Mouse (Mus musculus): Measurements from ENCODE around the gene Nutm1. TPM values are rescaled to one million over a fixed set of nuclear protein-coding genes. Genes with fewer than 3 reads are reported as not detected.
A peak's percentile ranks its signal among the peaks of the same experiment; 100 is the strongest.

The Nutm1 gene
- polyA plus RNA-seq, 1 experiment from 2014 or later, result not detected

DNA sequence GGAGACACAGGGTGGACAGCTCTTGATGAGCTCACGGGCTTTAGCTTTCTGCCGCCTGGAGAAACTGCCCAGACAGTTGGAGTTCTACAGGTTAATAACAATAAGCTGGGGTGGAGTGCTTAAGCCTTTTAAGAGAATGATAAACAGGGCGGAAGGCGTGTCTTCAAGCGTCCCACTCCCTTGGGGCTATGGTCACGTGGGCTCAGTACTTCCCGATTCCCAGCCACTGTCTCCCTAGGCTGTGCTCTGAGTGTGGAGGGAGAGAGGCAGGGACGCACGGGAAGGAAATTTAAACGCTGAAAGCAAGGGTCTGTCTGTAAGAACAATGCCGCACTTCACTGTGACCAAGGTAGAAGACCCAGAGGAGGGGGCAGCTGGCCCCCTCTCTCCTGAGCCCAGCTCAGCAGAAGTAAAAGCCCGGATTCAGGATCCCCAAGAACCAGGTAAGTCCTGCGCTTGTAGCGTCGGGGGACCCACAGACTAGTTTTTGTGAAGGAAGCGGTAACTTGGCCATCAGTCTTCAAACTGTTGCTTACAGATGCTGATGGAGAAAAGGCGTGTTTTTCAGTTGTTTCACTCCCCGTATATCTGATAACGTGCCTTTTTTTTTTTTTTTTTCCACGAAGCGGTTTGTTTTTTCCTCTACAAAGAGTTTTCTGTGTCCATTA, 25.4 kb upstream of the Nutm1 start:
- Histone ChIP-seq H3K4me3 (ENCODE audit: low read depth, low read length) (peak overlapping the region; percentile 47), H3K9me3 (ENCODE audit: control insufficient read depth, low read length) (no peaks in the 10 kb centered on the region), H3K27ac (ENCODE audit: low read depth) (no peak overlapping the region), H3K27me3 (replicated peaks; ENCODE audit: control insufficient read depth, insufficient read depth, low read length) (no peaks in the 10 kb centered on the region), H3K4me1 (replicated peaks; ENCODE audit: control insufficient read depth, insufficient read depth, low read length) (peaks cover 3% of the 10 kb centered on the region; the same call in 1 of the 2 replicates), H3K36me3 (ENCODE audit: control insufficient read depth, insufficient read depth, low read length) (no peaks in the 10 kb centered on the region), H3K9ac (ENCODE audit: low read length) (peak overlapping the region; percentile 48), H3K4me2 (ENCODE audit: low read length) (peak overlapping the region; percentile 67)
- under 1% methylated on average over 21 of the region's 21 CpGs for WGBS
- ATAC-seq (replicated peaks; ENCODE audit: low FRiP score, low TSS enrichment, low read depth) (peak; percentile 91), DNase-seq (ENCODE audit: low spot score) (peak; percentile 78)

DNA sequence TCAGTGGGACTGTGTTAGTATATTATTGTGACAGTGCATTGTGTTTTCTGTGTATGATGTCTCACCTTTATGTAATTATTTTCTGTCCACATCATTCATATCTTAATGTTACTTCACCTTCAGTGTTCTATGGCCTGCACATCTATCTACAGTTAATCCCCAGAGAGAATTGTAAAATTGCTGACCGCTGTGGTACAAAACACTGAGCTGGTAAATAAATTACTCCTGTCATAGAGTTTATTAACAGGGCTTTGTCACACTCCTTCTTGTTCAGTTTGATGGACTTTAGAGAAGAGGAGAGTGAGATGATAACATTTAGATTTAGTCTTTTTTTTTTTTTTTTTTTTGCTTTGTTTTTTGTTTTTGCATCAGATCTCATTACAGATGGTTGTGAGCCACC, 23.8 kb upstream of the Nutm1 start:
- no peaks in the 10 kb centered on the region for H3K9me3 ChIP-seq (ENCODE audit: control insufficient read depth, low read length)
- no peak overlapping the region for H3K4me3 ChIP-seq (ENCODE audit: low read depth, low read length)
- H3K27ac ChIP-seq (ENCODE audit: low read depth), result no peak overlapping the region
- DNase-seq (ENCODE audit: low spot score) (no peak), ATAC-seq (replicated peaks; ENCODE audit: low FRiP score, low TSS enrichment, low read depth) (no peak)
- H3K9ac ChIP-seq (ENCODE audit: low read length), result no peak overlapping the region
- no peak overlapping the region for H3K4me2 ChIP-seq (ENCODE audit: low read length)
- peaks cover 3% of the 10 kb centered on the region; the same call in 1 of the 2 replicates for H3K4me1 ChIP-seq (replicated peaks; ENCODE audit: control insufficient read depth, insufficient read depth, low read length)
- 94% methylated on average over 1 of the region's 1 CpGs for WGBS
- no peaks in the 10 kb centered on the region for H3K27me3 ChIP-seq (replicated peaks; ENCODE audit: control insufficient read depth, insufficient read depth, low read length)
- no peaks in the 10 kb centered on the region for H3K36me3 ChIP-seq (ENCODE audit: control insufficient read depth, insufficient read depth, low read length)

- H3K9me3 ChIP-seq (ENCODE audit: control insufficient read depth, low read length), result no peaks in the 10 kb centered on the region
- 73% methylated on average over 3 of the region's 3 CpGs for WGBS
- DNase-seq (ENCODE audit: low spot score) (no peak), ATAC-seq (replicated peaks; ENCODE audit: low FRiP score, low TSS enrichment, low read depth) (peak; percentile 58; the same call in 1 of the 2 replicates)
- H3K36me3 ChIP-seq (ENCODE audit: control insufficient read depth, insufficient read depth, low read length), result no peaks in the 10 kb centered on the region
- no peaks in the 10 kb centered on the region for H3K4me1 ChIP-seq (replicated peaks; ENCODE audit: control insufficient read depth, insufficient read depth, low read length)
- H3K4me2 ChIP-seq (ENCODE audit: low read length), result no peak overlapping the region
- no peaks in the 10 kb centered on the region for H3K27me3 ChIP-seq (replicated peaks; ENCODE audit: control insufficient read depth, insufficient read depth, low read length)
- H3K27ac ChIP-seq (ENCODE audit: low read depth), result no peak overlapping the region
- H3K9ac ChIP-seq (ENCODE audit: low read length), result no peak overlapping the region
- H3K4me3 ChIP-seq (ENCODE audit: low read depth, low read length), result no peak overlapping the region
Observed at GRCm38 (mm10) chr2:112276870-112277269, 17.8 kb upstream of the Nutm1 start.

GRCm38 (mm10) chr2:112273474-112273873, 14.4 kb upstream of the Nutm1 start:
- Histone ChIP-seq H3K9me3 (ENCODE audit: control insufficient read depth, low read length) (no peaks in the 10 kb centered on the region), H3K4me1 (replicated peaks; ENCODE audit: control insufficient read depth, insufficient read depth, low read length) (no peaks in the 10 kb centered on the region), H3K27ac (ENCODE audit: low read depth) (no peak overlapping the region), H3K4me2 (ENCODE audit: low read length) (no peak overlapping the region), H3K4me3 (ENCODE audit: low read depth, low read length) (no peak overlapping the region), H3K9ac (ENCODE audit: low read length) (no peak overlapping the region), H3K27me3 (replicated peaks; ENCODE audit: control insufficient read depth, insufficient read depth, low read length) (no peaks in the 10 kb centered on the region), H3K36me3 (ENCODE audit: control insufficient read depth, insufficient read depth, low read length) (no peaks in the 10 kb centered on the region)
- no peak for ATAC-seq (replicated peaks; ENCODE audit: low FRiP score, low TSS enrichment, low read depth)
- 92% methylated on average over 6 of the region's 6 CpGs for WGBS
- DNase-seq (ENCODE audit: low spot score), result no peak

GRCm38 (mm10) chr2:112272909-112273308, 13.8 kb upstream of the Nutm1 start:
- no peak overlapping the region for H3K27ac ChIP-seq (ENCODE audit: low read depth)
- H3K4me3 ChIP-seq (ENCODE audit: low read depth, low read length), result no peak overlapping the region
- WGBS, result 89% methylated on average over 2 of the region's 2 CpGs
- no peaks in the 10 kb centered on the region for H3K9me3 ChIP-seq (ENCODE audit: control insufficient read depth, low read length)
- no peaks in the 10 kb centered on the region for H3K27me3 ChIP-seq (replicated peaks; ENCODE audit: control insufficient read depth, insufficient read depth, low read length)
- H3K36me3 ChIP-seq (ENCODE audit: control insufficient read depth, insufficient read depth, low read length), result no peaks in the 10 kb centered on the region
- no peak for ATAC-seq (replicated peaks; ENCODE audit: low FRiP score, low TSS enrichment, low read depth)
- no peaks in the 10 kb centered on the region for H3K4me1 ChIP-seq (replicated peaks; ENCODE audit: control insufficient read depth, insufficient read depth, low read length)
- no peak for DNase-seq (ENCODE audit: low spot score)
- no peak overlapping the region for H3K4me2 ChIP-seq (ENCODE audit: low read length)
- H3K9ac ChIP-seq (ENCODE audit: low read length), result no peak overlapping the region

- no peak for DNase-seq (ENCODE audit: low spot score)
- no peak for ATAC-seq (replicated peaks; ENCODE audit: low FRiP score, low TSS enrichment, low read depth)
- no peaks in the 10 kb centered on the region for H3K36me3 ChIP-seq (ENCODE audit: control insufficient read depth, insufficient read depth, low read length)
- H3K9ac ChIP-seq (ENCODE audit: low read length), result no peak overlapping the region
- no peaks in the 10 kb centered on the region for H3K27me3 ChIP-seq (replicated peaks; ENCODE audit: control insufficient read depth, insufficient read depth, low read length)
- no peak overlapping the region for H3K4me2 ChIP-seq (ENCODE audit: low read length)
- no peaks in the 10 kb centered on the region for H3K9me3 ChIP-seq (ENCODE audit: control insufficient read depth, low read length)
- H3K4me3 ChIP-seq (ENCODE audit: low read depth, low read length), result no peak overlapping the region
- WGBS, result 93% methylated on average over 2 of the region's 2 CpGs
- H3K27ac ChIP-seq (ENCODE audit: low read depth), result no peak overlapping the region
- H3K4me1 ChIP-seq (replicated peaks; ENCODE audit: control insufficient read depth, insufficient read depth, low read length), result peaks cover 8% of the 10 kb centered on the region
Observed at GRCm38 (mm10) chr2:112270011-112270410, 10.9 kb upstream of the Nutm1 start.

DNA sequence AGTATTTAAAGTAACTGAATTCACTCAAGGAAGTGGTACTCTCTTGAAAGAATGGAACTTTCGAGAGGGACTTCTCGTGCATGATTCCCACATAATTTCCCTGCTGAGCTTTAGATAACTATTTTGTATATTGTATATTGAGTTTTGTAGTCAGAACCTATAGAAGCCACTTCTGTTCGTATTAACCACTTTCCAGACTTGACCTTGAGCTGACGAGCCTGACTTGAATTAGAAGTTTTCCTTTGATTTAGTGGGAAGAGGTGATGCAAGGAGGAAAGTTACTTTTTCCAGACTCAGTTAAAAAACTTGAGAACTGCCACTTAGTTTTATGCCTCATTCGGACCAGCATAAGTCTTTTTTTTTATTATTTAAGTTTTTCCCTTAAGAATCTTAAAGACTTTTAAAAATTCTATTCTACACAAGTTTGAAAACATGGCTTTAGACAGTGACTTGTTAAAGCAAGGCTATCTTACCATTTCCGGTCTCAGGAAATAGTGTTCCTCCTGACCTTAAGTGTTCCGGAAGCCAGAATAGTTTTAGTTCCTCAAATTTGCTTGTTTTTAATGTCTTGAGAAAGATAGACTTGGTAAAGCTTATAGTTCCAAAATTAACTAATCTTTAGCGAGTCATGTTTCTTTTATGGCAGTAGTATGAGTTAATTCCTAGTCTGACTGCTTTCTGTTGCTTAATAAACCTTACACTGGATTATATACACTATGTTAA, 8.6 kb upstream of the Nutm1 start:
- Histone ChIP-seq H3K27ac (ENCODE audit: low read depth) (no peak overlapping the region), H3K4me2 (ENCODE audit: low read length) (peak overlapping the region; percentile 61), H3K4me1 (replicated peaks; ENCODE audit: control insufficient read depth, insufficient read depth, low read length) (peaks cover 15% of the 10 kb centered on the region), H3K36me3 (ENCODE audit: control insufficient read depth, insufficient read depth, low read length) (no peaks in the 10 kb centered on the region), H3K9me3 (ENCODE audit: control insufficient read depth, low read length) (no peaks in the 10 kb centered on the region), H3K9ac (ENCODE audit: low read length) (no peak overlapping the region), H3K27me3 (replicated peaks; ENCODE audit: control insufficient read depth, insufficient read depth, low read length) (no peaks in the 10 kb centered on the region), H3K4me3 (ENCODE audit: low read depth, low read length) (peak overlapping the region; percentile 84)
- ATAC-seq (replicated peaks; ENCODE audit: low FRiP score, low TSS enrichment, low read depth) (no peak), DNase-seq (ENCODE audit: low spot score) (no peak)
- 74% methylated on average over 8 of the region's 8 CpGs for WGBS

GRCm38 (mm10) chr2:112266780-112267179, 7.7 kb upstream of the Nutm1 start:
- DNase-seq (ENCODE audit: low spot score) (no peak), ATAC-seq (replicated peaks; ENCODE audit: low FRiP score, low TSS enrichment, low read depth) (no peak)
- no peaks in the 10 kb centered on the region for H3K9me3 ChIP-seq (ENCODE audit: control insufficient read depth, low read length)
- peak overlapping the region; percentile 61 for H3K4me2 ChIP-seq (ENCODE audit: low read length)
- H3K9ac ChIP-seq (ENCODE audit: low read length), result no peak overlapping the region
- H3K4me1 ChIP-seq (replicated peaks; ENCODE audit: control insufficient read depth, insufficient read depth, low read length), result peaks cover 17% of the 10 kb centered on the region
- 30% methylated on average over 10 of the region's 10 CpGs for WGBS
- H3K4me3 ChIP-seq (ENCODE audit: low read depth, low read length), result peak overlapping the region; percentile 84
- H3K27me3 ChIP-seq (replicated peaks; ENCODE audit: control insufficient read depth, insufficient read depth, low read length), result no peaks in the 10 kb centered on the region
- no peaks in the 10 kb centered on the region for H3K36me3 ChIP-seq (ENCODE audit: control insufficient read depth, insufficient read depth, low read length)
- no peak overlapping the region for H3K27ac ChIP-seq (ENCODE audit: low read depth)

GRCm38 (mm10) chr2:112266242-112266592, 7.1 kb upstream of the Nutm1 start, which contains the start of gene Gm21985:
Gene Gm21985, plus strand, starts transcription at chr2:112266314.
- peaks cover 17% of the 10 kb centered on the region for H3K4me1 ChIP-seq (replicated peaks; ENCODE audit: control insufficient read depth, insufficient read depth, low read length)
- H3K4me3 ChIP-seq (ENCODE audit: low read depth, low read length), result peak within 1 kb of the TSS; percentile 84
- peak within 1 kb of the TSS; percentile 81 for H3K27ac ChIP-seq (ENCODE audit: low read depth)
- H3K9me3 ChIP-seq (ENCODE audit: control insufficient read depth, low read length), result no peaks in the 10 kb centered on the region
- H3K9ac ChIP-seq (ENCODE audit: low read length), result peak within 1 kb of the TSS; percentile 71
- H3K27me3 ChIP-seq (replicated peaks; ENCODE audit: control insufficient read depth, insufficient read depth, low read length), result no peaks in the 10 kb centered on the region
- WGBS, result 2% methylated on average over 11 of the region's 11 CpGs
- peak; percentile 40 for ATAC-seq (replicated peaks; ENCODE audit: low FRiP score, low TSS enrichment, low read depth)
- no peaks in the 10 kb centered on the region for H3K36me3 ChIP-seq (ENCODE audit: control insufficient read depth, insufficient read depth, low read length)
- H3K4me2 ChIP-seq (ENCODE audit: low read length), result peak within 1 kb of the TSS; percentile 61
- peak; percentile 69 for DNase-seq (ENCODE audit: low spot score)
